8 mouse cellular contexts compared by ENCODE assay signal in genomic region chr11:89100403-89100802, GRCm38 (mm10). TPM values are rescaled to one million over a fixed set of nuclear protein-coding genes. Genes with fewer than 3 reads are reported as not detected.
DNase-seq lines count a peak whose midpoint lies in the region; ATAC-seq lines count a peak whose summit lies in the region.

No protein-coding gene starts in this region.

- no peak overlapping the region for H3K9ac ChIP-seq in hindbrain, embryonic 16.5 days (ENCODE audit: low read depth, low read length)

- H3K27ac ChIP-seq in hindbrain, embryonic 16.5 days (ENCODE audit: low read depth, low read length), result no peak overlapping the region

- H3K9me3 ChIP-seq in hindbrain, embryonic 16.5 days (ENCODE audit: control insufficient read depth, low read length), result no peaks in the 10 kb centered on the region

- whole genome bisulfite sequencing in hindbrain, embryonic 16.5 days, result under 1% methylated on average over 9 of the region's 9 CpGs

- H3K4me2 ChIP-seq in hindbrain, embryonic 16.5 days (ENCODE audit: low read length), result peak overlapping the region; percentile 69

- ATAC-seq in hindbrain, embryonic 16.5 days, result peak; percentile 89

- H3K4me3 ChIP-seq in hindbrain, embryonic 16.5 days (ENCODE audit: low read length), result peak overlapping the region; percentile 34

- peak; percentile 88 for DNase-seq in WW6 (ENCODE audit: low read depth, low spot score)
- peak; percentile 85 to 88 for DNase-seq in cerebellum, postnatal 4 days (ENCODE audit: low spot score in 2 of 2)
- DNase-seq in gastrocnemius, adult 18-20 months (ENCODE audit: low spot score), result peak; percentile 89
- DNase-seq in left cerebral cortex, adult 11 months (ENCODE audit: low spot score), result peak; percentile 73
- DNase-seq in lung, postnatal 36 days, result peak; percentile 90
- peak; percentile 91 for DNase-seq in retina, embryonic 14.5 days (ENCODE audit: low spot score)
- DNase-seq in thymus, postnatal 36 days, result peak; percentile 94 to 96

- H3K36me3 ChIP-seq in hindbrain, embryonic 16.5 days (ENCODE audit: control insufficient read depth, insufficient read depth, low read length), result no peaks in the 10 kb centered on the region

- no peaks in the 10 kb centered on the region for H3K27me3 ChIP-seq in hindbrain, embryonic 16.5 days (replicated peaks; ENCODE audit: control insufficient read depth, insufficient read depth, low read length)

- H3K4me1 ChIP-seq in hindbrain, embryonic 16.5 days (ENCODE audit: control insufficient read depth, insufficient read depth, low read depth, low read length), result peaks cover 8% of the 10 kb centered on the region; the same call in 1 of the 2 replicates

RNA-seq across cellular contexts. Expression of gene Gm525, which starts 26.8 kb away (rescaled TPM):
- total RNA-seq in gastrocnemius, adult 18-20 months (2021), result not detected
- polyA plus RNA-seq in hindbrain, embryonic 16.5 days (2015; fragmentation: Nextera tagmentation; extraction: Ambion mirVana), result not detected in 2 replicates

RNA-seq across cellular contexts. Expression of gene Dgke, which starts 33.8 kb away (rescaled TPM):
- total RNA-seq in gastrocnemius, adult 18-20 months (2021), result 1 to 10 TPM; 2.7 to 3.0 TPM
- 16.4 and 16.7 TPM in 2 replicates for polyA plus RNA-seq in hindbrain, embryonic 16.5 days (2015; fragmentation: Nextera tagmentation; extraction: Ambion mirVana)
